Mouse (Mus musculus) limb, embryonic 11.5 days (tissue): ENCODE data around the gene Pcnx. TPM values are rescaled to one million over a fixed set of nuclear protein-coding genes. Genes with fewer than 3 reads are reported as not detected.
A peak's percentile ranks its signal among the peaks of the same experiment; 100 is the strongest.

ENCODE experiments used
- ATAC-seq: fragments of 200-750 bp; cut with Nextera tagmentation; 2 replicates; pipeline ENCODE4 v1.8.0; 2017; ENCODE audit warnings: low read depth; ENCODE audit not compliant: insufficient number of reproducible peaks, low FRiP score, low TSS enrichment
- DNase-seq: peaks from one replicate; pipeline ENCODE4 v3.0.0-alpha.2; 2015; ENCODE audit warnings: low spot score
- H3K27ac ChIP-seq: fragments of 300-500 bp; sonication (generic); replicated peaks from 2 replicates; pipeline ENCODE4 v1.5.1; 2014; ENCODE audit warnings: low read depth, mild to moderate bottlenecking, low read length
- H3K27me3 ChIP-seq: fragments of 300-500 bp; sonication (generic); 2 replicates; pipeline ENCODE4 v1.6.1; 2014; ENCODE audit warnings: mild to moderate bottlenecking, low read length, mixed read lengths; ENCODE audit not compliant: control insufficient read depth, insufficient read depth
- H3K36me3 ChIP-seq: fragments of 300-500 bp; sonication (generic); 2 replicates; pipeline ENCODE4 v1.6.1; 2014; ENCODE audit warnings: mild to moderate bottlenecking, low read length, moderate library complexity, mixed read lengths; ENCODE audit not compliant: control insufficient read depth, insufficient read depth
- H3K4me1 ChIP-seq: fragments of 300-500 bp; sonication (generic); 2 replicates; pipeline ENCODE4 v1.6.1; 2014; ENCODE audit warnings: low read length, mixed read lengths; ENCODE audit not compliant: control insufficient read depth, insufficient read depth
- H3K4me2 ChIP-seq: fragments of 300-500 bp; sonication (generic); 2 replicates; pipeline ENCODE4 v1.6.1; 2014; ENCODE audit warnings: low read depth, mild to moderate bottlenecking, moderate library complexity; ENCODE audit not compliant: severe bottlenecking
- H3K4me3 ChIP-seq: fragments of 300-500 bp; sonication (generic); 2 replicates; pipeline ENCODE4 v1.5.1; 2014; ENCODE audit warnings: low read depth, low read length
- H3K9ac ChIP-seq: fragments of 300-500 bp; sonication (generic); 2 replicates; pipeline ENCODE4 v1.6.1; 2014; ENCODE audit warnings: mild to moderate bottlenecking, low read length
- H3K9me3 ChIP-seq: fragments of 300-500 bp; sonication (generic); 2 replicates; pipeline ENCODE4 v1.6.1; 2016; ENCODE audit warnings: low read length; ENCODE audit not compliant: control insufficient read depth
- WGBS: fragments of 180-500 bp; shearing (Covaris S2); extraction: QIAGEN DNeasy Blood & Tissue Kit; methylation state at CpG from one replicate; pipeline ENCODE4 v1.1.7; 2014; 5-methylcytosine and 5-hydroxymethylcytosine counted together
- polyA plus RNA-seq: library from polyadenylated mRNA; unstranded; fragments of >200 nt; fragmentation: Nextera tagmentation; extraction: Ambion mirVana; gene quantifications from 2 replicates; pipeline ENCODE4 v1.2.1, GENCODE M21; 2014

Gene Pcnx
- polyA plus RNA-seq, 1 experiment from 2014 or later = 12.8 TPM

DNA sequence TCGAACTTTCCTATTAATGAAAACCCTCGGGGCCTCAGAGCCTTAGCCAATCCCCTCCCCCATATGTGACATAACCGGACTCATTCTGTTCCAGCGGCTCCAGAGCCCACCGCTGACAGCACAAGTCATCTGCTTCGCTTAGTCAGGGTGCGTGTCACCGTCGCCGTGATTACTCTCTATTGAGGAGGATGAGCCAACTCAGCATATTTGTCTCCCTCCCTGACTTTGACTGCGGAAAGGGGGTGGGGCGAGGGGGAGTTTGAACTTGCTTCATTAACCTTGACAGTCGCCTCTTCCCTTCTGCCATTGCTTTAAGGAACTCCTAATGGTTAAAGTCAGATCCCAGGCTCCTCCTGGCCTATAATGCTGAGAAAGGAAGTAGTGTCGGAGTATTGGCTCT lies 14.8 kb upstream of the Pcnx start:
- DNase-seq (no peak), ATAC-seq (no peak)
- Histone ChIP-seq H3K27ac (no peak overlapping the region), H3K4me2 (peak overlapping the region; percentile 29; the same call in 1 of the 2 replicates), H3K4me1 (0 out of 2 replicates have a peak, but pooled peaks cover 4% of the 10 kb centered on the region), H3K9ac (no peak overlapping the region), H3K36me3 (no peaks in the 10 kb centered on the region), H3K27me3 (no peaks in the 10 kb centered on the region), H3K4me3 (0 out of 2 replicates have a peak overlapping the region, but pooled peaks have one; percentile 3), H3K9me3 (no peaks in the 10 kb centered on the region)
- 26% methylated on average over 14 of the region's 14 CpGs for WGBS

DNA sequence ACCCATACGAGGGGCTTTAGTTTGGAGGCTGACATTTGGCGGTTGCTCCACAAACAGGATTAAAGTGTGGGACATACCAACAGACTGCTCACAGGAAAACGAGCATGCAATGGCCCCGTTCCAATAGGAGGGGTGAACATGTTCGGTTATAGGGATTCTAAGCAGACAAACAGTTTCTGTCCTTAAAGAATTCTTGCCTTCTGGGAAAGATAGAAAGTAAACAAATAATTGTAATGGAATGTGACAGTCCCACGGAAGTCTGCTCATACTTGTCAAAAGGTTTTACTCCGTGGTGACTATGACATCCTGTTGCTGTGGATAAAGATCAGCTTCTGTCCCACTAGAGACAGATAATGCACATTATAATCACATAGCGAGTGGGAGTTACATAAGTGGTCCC lies 10.2 kb upstream of the Pcnx start:
- Histone ChIP-seq H3K4me2 (no peak overlapping the region), H3K27me3 (no peaks in the 10 kb centered on the region), H3K4me3 (no peak overlapping the region), H3K27ac (no peak overlapping the region), H3K4me1 (0 out of 2 replicates have a peak, but pooled peaks cover 4% of the 10 kb centered on the region), H3K9ac (no peak overlapping the region), H3K9me3 (no peaks in the 10 kb centered on the region), H3K36me3 (no peaks in the 10 kb centered on the region)
- 81% methylated on average over 8 of the region's 8 CpGs for WGBS
- ATAC-seq = no peak
- DNase-seq = no peak

DNA sequence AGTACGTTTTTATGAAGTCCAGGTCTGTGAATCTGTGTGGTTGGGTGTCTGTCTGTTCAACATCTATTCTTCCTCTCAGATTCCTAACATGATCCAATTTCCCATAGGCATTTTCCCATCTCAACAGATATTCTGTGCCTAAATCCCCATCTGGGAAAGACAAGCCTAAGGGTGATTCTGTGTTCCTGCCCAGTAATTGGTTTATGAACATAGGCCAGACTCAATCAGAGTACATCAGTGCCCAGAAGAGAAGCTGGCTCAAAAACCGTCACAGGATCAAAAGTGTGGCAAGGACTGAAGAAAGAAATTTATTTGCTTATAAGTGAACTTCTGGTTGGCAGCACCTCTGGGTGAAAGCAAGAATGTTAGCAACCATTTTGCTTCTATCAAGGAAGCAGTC lies 7.3 kb upstream of the Pcnx start:
- H3K36me3 ChIP-seq = no peaks in the 10 kb centered on the region
- no peaks in the 10 kb centered on the region for H3K4me1 ChIP-seq
- no peak overlapping the region for H3K9ac ChIP-seq
- no peak for DNase-seq
- WGBS = 89% methylated on average over 2 of the region's 2 CpGs
- H3K4me2 ChIP-seq = no peak overlapping the region
- no peak overlapping the region for H3K27ac ChIP-seq
- ATAC-seq = no peak
- no peak overlapping the region for H3K4me3 ChIP-seq
- H3K27me3 ChIP-seq = no peaks in the 10 kb centered on the region
- H3K9me3 ChIP-seq = no peaks in the 10 kb centered on the region

DNA sequence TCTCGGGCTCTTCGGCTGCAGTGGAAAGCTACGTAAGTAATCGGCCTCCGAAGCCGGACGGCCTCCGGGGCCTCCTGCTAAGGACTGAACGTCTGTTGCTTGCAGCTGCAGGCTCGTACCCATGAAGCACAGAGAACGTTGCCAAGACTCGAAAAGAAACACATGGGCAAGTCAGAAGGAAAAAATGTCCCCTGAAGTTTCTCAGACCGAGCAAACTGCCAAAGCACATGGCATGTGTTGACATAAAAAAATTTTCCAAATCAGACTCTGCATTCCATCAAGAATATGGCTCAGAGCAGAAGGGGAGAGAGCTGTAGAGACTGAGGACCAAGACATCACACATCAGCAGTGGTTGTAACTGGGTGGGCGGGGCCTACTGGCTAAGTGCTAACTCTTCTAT lies 6.8 kb upstream of the Pcnx start:
- no peaks in the 10 kb centered on the region for H3K4me1 ChIP-seq
- no peaks in the 10 kb centered on the region for H3K9me3 ChIP-seq
- H3K4me2 ChIP-seq = no peak overlapping the region
- no peak overlapping the region for H3K4me3 ChIP-seq
- DNase-seq (no peak), ATAC-seq (no peak)
- H3K36me3 ChIP-seq = no peaks in the 10 kb centered on the region
- H3K27me3 ChIP-seq = no peaks in the 10 kb centered on the region
- 84% methylated on average over 14 of the region's 14 CpGs for WGBS
- no peak overlapping the region for H3K9ac ChIP-seq
- H3K27ac ChIP-seq = no peak overlapping the region

DNA sequence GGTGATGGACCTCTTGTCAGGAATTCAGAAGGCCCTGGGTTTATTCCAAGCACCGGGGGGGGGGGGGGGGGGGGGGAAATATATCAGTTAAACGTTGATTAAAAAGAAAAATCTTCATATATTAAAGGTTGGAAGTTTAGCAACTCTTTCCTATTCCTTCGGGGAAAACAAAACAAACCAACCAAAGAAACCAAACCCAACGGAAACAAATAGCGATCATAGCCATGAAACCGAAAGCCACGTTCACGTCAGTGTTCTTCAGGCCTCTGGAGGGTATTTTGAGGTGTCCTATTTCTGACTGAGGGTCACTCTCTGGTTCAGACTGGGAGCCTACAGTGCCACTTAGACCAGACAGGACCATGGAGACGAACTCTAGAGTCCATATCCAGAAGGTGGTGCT lies 6.3 kb upstream of the Pcnx start:
- H3K4me3 ChIP-seq = no peak overlapping the region
- ATAC-seq (no peak), DNase-seq (no peak)
- H3K9ac ChIP-seq = no peak overlapping the region
- no peaks in the 10 kb centered on the region for H3K36me3 ChIP-seq
- H3K27me3 ChIP-seq = no peaks in the 10 kb centered on the region
- H3K4me1 ChIP-seq = no peaks in the 10 kb centered on the region
- WGBS = 84% methylated on average over 9 of the region's 9 CpGs
- H3K4me2 ChIP-seq = no peak overlapping the region
- H3K9me3 ChIP-seq = no peaks in the 10 kb centered on the region
- no peak overlapping the region for H3K27ac ChIP-seq

DNA sequence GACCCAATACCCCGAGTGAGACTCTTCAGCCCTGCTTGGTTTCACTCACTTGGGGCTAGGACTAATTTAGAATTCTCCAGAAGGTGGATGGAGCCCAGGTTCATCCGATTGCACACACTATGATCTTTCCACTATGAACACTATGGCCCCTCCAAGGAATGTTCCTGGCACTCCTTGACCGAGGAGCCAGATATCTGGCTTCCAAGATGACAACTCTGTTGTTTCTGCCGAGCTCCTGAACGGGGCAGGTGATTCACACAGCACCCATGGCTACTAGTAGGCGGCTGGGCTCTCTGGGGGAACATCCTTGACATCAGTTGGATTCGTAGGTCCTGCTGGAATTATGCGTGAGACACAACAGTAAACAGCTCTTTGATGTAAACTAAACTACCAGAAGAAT lies 4.8 kb upstream of the Pcnx start:
- no peak overlapping the region for H3K4me3 ChIP-seq
- no peak overlapping the region for H3K27ac ChIP-seq
- H3K9ac ChIP-seq = no peak overlapping the region
- WGBS = 81% methylated on average over 8 of the region's 8 CpGs
- no peak for DNase-seq
- H3K4me1 ChIP-seq = no peaks in the 10 kb centered on the region
- H3K27me3 ChIP-seq = no peaks in the 10 kb centered on the region
- no peaks in the 10 kb centered on the region for H3K36me3 ChIP-seq
- H3K9me3 ChIP-seq = no peaks in the 10 kb centered on the region
- no peak overlapping the region for H3K4me2 ChIP-seq
- ATAC-seq = no peak

DNA sequence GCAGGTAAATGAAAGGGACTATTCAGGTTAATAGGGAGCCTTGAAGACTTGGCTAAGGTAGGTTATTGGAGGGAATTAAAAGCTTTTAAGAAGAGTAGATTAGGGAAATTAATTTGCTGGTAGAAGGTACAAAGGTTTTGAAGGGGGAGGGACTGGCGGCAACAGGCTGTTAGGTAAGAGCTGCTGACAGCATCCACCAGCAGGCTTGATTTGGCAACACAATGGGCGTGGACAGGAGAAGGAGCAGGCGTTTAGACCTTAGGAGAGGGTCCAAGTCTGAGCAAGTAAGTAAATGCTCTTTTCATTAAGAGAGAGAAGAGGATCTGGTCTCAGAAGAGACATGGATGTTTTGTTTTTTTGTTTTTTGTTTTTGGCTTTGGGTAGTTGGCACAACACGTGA lies 3.1 kb upstream of the Pcnx start:
- ATAC-seq (no peak), DNase-seq (no peak)
- Histone ChIP-seq H3K9ac (no peak overlapping the region), H3K27me3 (no peaks in the 10 kb centered on the region), H3K9me3 (no peaks in the 10 kb centered on the region), H3K36me3 (no peaks in the 10 kb centered on the region), H3K27ac (no peak overlapping the region), H3K4me3 (no peak overlapping the region), H3K4me1 (peaks cover under 1% of the 10 kb centered on the region), H3K4me2 (no peak overlapping the region)
- 29% methylated on average over 4 of the region's 4 CpGs for WGBS

DNA sequence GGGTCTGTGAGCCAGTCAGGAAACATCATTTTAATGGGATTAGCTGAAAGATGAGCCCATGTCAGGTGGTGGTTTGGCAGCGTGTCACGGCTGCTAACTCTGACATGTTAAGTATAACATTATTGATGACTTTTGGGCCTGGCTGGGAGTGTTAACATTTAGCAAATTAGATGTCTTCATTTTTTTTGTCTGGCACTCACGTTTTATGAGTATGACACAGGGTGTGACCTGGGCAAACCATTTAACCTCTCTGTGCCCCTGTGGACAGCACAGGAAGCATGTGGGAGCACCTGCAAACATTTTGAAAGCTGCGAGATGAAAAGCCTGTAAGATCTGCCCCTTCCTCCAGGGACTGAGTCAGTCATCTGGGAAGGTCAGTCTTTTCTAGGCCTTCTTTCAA lies 2.6 kb upstream of the Pcnx start:
- Histone ChIP-seq H3K4me3 (no peak overlapping the region), H3K9ac (no peak overlapping the region), H3K27me3 (no peaks in the 10 kb centered on the region), H3K4me1 (peaks cover 6% of the 10 kb centered on the region), H3K4me2 (no peak overlapping the region), H3K9me3 (no peaks in the 10 kb centered on the region), H3K27ac (no peak overlapping the region), H3K36me3 (no peaks in the 10 kb centered on the region)
- 3% methylated on average over 4 of the region's 4 CpGs for WGBS
- DNase-seq (no peak), ATAC-seq (no peak)

DNA sequence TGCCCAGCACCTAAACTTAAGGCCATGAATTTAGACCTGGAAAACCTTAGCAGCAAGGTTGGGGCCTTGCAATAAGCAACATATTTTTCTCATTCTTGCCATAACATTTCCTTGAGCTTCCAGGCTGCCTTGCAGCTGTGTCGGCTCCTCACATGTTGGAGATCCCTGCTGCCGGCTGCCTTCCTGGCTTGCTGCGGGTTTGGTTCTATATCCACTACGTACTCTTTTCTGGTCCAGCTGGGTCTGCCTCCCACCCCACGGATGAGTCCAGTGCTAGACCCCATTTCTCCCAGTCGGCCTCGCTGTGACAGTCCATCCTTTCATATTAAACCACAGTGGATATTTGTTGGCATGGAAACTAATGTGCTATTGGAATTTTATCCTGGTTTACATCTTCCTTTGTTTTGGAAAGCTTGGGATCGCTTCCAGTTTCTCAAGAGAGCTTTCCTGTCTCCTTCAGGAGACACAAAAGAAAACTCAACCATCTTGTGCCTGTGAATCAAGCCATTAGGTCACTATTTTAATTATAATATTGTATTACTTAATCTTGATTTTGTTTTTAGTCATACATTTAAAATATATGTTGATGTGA lies 1.7 kb upstream of the Pcnx start:
- H3K27me3 ChIP-seq = no peaks in the 10 kb centered on the region
- peaks cover 12% of the 10 kb centered on the region for H3K4me1 ChIP-seq
- WGBS = 72% methylated on average over 8 of the region's 8 CpGs
- H3K4me3 ChIP-seq = no peak overlapping the region
- no peak overlapping the region for H3K27ac ChIP-seq
- DNase-seq = no peak
- no peaks in the 10 kb centered on the region for H3K36me3 ChIP-seq
- no peak for ATAC-seq
- no peak overlapping the region for H3K4me2 ChIP-seq
- H3K9me3 ChIP-seq = no peaks in the 10 kb centered on the region
- no peak overlapping the region for H3K9ac ChIP-seq
